Mouse (Mus musculus): ENCODE measurements around the gene H2al1j.
"Not testable (repeated sequence)": the region's sequence is repeated elsewhere in the genome, so short reads cannot be mapped to it uniquely, and the experiment has no call there.

The H2al1j gene

DNA sequence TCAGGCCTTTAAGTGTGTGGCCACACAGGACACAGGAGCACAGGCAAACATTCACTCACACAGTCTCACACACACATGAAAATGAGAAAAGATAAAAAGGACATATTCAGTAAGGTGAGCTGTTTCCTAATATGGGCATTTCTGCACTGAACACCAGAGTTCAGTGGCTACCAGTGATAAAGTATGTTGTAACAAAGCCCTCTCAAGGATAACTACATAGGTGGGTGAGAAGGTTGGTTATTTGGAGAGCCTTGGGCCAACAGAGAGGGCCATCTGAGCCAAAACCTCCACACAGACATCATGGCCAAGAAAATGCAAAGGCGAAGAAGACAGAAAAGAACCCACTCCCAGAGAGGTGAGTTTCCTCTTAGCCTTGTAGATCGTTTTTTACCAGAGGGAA is at the start of gene H2al1j:
TSS of gene H2al1j (plus strand) at position 301 of the 400 bp plus-strand sequence.
- not testable (repeated sequence) for DNase-seq (ENCODE audit: low read depth, low spot score); H3K36me3 ChIP-seq (ENCODE audit: control insufficient read depth, insufficient read depth, low read length, poor library complexity, severe bottlenecking); H3K27me3 ChIP-seq (ENCODE audit: control insufficient read depth, insufficient read depth, low read length, poor library complexity, severe bottlenecking)

DNA sequence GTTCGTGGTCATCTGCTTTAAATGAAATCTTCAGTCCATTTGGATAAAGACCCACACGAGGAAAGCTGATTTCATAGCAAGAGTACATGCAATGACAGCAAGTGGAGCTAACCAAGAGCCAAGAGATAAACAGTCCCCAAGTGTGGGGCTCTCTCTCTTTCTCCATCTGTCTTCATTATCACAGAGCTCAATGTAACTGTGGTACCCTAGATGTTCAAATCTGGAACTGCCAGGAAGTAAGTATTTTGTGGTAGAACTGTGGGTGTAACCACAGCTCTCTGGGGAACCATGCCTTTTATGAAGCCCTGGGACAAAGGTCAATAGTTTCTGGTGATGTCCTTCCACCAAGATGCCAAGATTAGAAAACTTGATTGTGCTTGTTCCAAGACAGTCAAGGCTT is 46.9 kb upstream of the H2al1j start:
- Histone ChIP-seq H3K36me3 (ENCODE audit: control insufficient read depth, insufficient read depth, low read length, poor library complexity, severe bottlenecking) (no peaks in the 10 kb centered on the region), H3K27me3 (ENCODE audit: control insufficient read depth, insufficient read depth, low read length, poor library complexity, severe bottlenecking) (no peaks in the 10 kb centered on the region)
- no peak for DNase-seq (ENCODE audit: low read depth, low spot score)

DNA sequence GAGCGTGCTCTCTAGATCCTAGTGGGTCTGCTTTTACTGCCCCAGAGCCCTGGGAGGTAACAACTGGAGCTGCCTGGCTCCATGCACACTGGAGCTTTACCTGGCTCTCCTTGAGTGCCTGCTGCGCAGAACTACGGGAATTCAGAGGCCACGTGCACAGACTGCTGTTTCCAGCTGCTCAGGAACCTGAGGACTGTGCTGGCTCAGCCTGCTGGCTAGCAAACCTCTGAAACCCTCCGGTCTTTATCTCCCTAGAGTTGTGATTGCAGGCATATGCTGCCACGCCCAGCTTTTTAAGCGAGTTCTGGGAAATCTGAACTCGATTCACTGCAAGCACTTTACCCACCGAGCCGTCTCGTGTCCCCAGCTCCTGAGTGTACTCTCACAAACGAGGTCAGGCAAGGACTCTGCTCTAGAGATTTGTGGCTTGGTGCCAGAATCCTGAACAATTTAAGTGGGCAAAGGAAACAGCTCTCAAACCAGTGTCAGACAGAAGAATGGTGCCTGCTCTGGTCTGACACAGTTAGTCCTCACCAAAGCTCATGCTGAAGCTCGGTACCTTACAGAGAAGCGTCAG is 39.2 kb upstream of the H2al1j start:
- no peak for DNase-seq (ENCODE audit: low read depth, low spot score)
- Histone ChIP-seq H3K27me3 (ENCODE audit: control insufficient read depth, insufficient read depth, low read length, poor library complexity, severe bottlenecking) (no peaks in the 10 kb centered on the region), H3K36me3 (ENCODE audit: control insufficient read depth, insufficient read depth, low read length, poor library complexity, severe bottlenecking) (no peaks in the 10 kb centered on the region)

DNA sequence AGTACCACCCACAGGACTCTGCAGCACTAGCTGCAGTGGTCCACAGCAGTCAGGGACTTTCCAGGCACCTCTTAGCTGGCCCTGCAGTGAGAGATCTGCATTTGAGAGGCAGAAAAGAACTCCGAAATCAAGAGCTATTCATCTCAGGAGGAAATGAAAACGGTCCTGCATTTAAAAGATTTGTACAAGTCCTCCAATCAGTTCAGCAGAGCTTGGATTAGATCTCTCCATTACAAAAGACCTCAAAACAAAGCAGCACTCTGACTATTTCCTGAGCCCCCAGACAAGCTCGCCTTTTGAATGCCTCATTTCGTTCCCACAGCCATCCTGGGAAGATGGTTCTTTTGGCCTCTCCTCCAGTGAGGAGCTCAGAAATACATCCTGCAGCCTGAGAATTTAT is 38.4 kb upstream of the H2al1j start:
- Histone ChIP-seq H3K27me3 (ENCODE audit: control insufficient read depth, insufficient read depth, low read length, poor library complexity, severe bottlenecking) (no peaks in the 10 kb centered on the region), H3K36me3 (ENCODE audit: control insufficient read depth, insufficient read depth, low read length, poor library complexity, severe bottlenecking) (no peaks in the 10 kb centered on the region)
- DNase-seq (ENCODE audit: low read depth, low spot score) = no peak

DNA sequence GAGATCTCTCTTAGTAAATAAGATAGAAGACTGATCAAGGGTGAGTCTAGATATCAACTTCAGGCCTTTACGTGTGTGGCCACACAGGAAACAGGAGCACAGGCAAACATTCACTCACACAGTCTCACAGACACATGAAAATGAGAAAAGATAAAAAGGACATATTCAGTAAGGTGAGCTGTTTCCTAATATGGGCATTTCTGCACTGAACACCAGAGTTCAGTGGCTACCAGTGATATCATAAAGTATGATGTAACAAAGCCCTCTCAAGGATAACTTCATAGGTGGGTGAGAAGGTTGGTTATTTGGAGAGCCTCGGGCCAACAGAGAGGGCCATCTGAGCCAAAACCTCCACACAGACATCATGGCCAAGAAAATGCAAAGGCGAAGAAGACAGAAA is 28.7 kb upstream of the H2al1j start, which contains the start of gene H2al1a:
TSS of gene H2al1a (plus strand) at position 301 of the 400 bp plus-strand sequence.
- H3K36me3 ChIP-seq (ENCODE audit: control insufficient read depth, insufficient read depth, low read length, poor library complexity, severe bottlenecking); DNase-seq (ENCODE audit: low read depth, low spot score); H3K27me3 ChIP-seq (ENCODE audit: control insufficient read depth, insufficient read depth, low read length, poor library complexity, severe bottlenecking): not testable (repeated sequence)

DNA sequence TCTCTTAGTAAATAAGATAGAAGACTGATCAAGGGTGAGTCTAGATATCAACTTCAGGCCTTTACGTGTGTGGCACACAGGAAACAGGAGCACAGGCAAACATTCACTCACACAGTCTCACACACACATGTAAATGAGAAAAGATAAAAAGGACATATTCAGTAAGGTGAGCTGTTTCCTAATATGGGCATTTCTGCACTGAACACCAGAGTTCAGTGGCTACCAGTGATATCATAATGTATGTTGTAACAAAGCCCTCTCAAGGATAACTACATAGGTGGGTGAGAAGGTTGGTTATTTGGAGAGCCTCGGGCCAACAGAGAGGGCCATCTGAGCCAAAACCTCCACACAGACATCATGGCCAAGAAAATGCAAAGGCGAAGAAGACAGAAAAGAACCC is 25.5 kb upstream of the H2al1j start, which contains the start of gene H2al1b:
TSS of gene H2al1b (plus strand) at position 301 of the 400 bp plus-strand sequence.
- H3K27me3 ChIP-seq (ENCODE audit: control insufficient read depth, insufficient read depth, low read length, poor library complexity, severe bottlenecking); H3K36me3 ChIP-seq (ENCODE audit: control insufficient read depth, insufficient read depth, low read length, poor library complexity, severe bottlenecking); DNase-seq (ENCODE audit: low read depth, low spot score): not testable (repeated sequence)

DNA sequence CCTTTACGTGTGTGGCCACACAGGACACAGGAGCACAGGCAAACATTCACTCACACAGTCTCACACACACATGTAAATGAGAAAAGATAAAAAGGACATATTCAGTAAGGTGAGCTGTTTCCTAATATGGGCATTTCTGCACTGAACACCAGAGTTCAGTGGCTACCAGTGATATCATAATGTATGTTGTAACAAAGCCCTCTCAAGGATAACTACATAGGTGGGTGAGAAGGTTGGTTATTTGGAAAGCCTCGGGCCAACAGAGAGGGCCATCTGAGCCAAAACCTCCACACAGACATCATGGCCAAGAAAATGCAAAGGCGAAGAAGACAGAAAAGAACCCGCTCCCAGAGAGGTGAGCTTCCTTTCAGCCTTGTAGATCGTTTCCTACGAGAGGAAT is 22.3 kb upstream of the H2al1j start, which contains the start of gene H2al1c:
TSS of gene H2al1c (plus strand) at position 301 of the 400 bp plus-strand sequence.
- DNase-seq (ENCODE audit: low read depth, low spot score); H3K36me3 ChIP-seq (ENCODE audit: control insufficient read depth, insufficient read depth, low read length, poor library complexity, severe bottlenecking); H3K27me3 ChIP-seq (ENCODE audit: control insufficient read depth, insufficient read depth, low read length, poor library complexity, severe bottlenecking): not testable (repeated sequence)

DNA sequence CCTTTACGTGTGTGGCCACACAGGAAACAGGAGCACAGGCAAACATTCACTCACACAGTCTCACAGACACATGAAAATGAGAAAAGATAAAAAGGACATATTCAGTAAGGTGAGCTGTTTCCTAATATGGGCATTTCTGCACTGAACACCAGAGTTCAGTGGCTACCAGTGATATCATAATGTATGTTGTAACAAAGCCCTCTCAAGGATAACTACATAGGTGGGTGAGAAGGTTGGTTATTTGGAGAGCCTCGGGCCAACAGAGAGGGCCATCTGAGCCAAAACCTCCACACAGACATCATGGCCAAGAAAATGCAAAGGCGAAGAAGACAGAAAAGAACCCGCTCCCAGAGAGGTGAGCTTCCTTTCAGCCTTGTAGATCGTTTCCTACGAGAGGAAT is 19.1 kb upstream of the H2al1j start, which contains the start of gene H2al1d:
TSS of gene H2al1d (plus strand) at position 301 of the 400 bp plus-strand sequence.
- H3K27me3 ChIP-seq (ENCODE audit: control insufficient read depth, insufficient read depth, low read length, poor library complexity, severe bottlenecking); H3K36me3 ChIP-seq (ENCODE audit: control insufficient read depth, insufficient read depth, low read length, poor library complexity, severe bottlenecking); DNase-seq (ENCODE audit: low read depth, low spot score): not testable (repeated sequence)

DNA sequence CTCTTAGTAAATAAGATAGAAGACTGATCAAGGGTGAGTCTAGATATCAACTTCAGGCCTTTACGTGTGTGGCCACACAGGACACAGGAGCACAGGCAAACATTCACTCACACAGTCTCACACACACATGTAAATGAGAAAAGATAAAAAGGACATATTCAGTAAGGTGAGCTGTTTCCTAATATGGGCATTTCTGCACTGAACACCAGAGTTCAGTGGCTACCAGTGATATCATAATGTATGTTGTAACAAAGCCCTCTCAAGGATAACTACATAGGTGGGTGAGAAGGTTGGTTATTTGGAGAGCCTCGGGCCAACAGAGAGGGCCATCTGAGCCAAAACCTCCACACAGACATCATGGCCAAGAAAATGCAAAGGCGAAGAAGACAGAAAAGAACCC is 16.0 kb upstream of the H2al1j start, which contains the start of gene H2al1e:
TSS of gene H2al1e (plus strand) at position 301 of the 400 bp plus-strand sequence.
- H3K36me3 ChIP-seq (ENCODE audit: control insufficient read depth, insufficient read depth, low read length, poor library complexity, severe bottlenecking); DNase-seq (ENCODE audit: low read depth, low spot score); H3K27me3 ChIP-seq (ENCODE audit: control insufficient read depth, insufficient read depth, low read length, poor library complexity, severe bottlenecking): not testable (repeated sequence)

DNA sequence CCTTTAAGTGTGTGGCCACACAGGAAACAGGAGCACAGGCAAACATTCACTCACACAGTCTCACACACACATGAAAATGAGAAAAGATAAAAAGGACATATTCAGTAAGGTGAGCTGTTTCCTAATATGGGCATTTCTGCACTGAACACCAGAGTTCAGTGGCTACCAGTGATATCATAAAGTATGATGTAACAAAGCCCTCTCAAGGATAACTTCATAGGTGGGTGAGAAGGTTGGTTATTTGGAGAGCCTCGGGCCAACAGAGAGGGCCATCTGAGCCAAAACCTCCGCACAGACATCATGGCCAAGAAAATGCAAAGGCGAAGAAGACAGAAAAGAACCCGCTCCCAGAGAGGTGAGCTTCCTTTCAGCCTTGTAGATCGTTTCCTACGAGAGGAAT is 12.8 kb upstream of the H2al1j start, which contains the start of gene H2al1f:
TSS of gene H2al1f (plus strand) at position 301 of the 400 bp plus-strand sequence.
- DNase-seq (ENCODE audit: low read depth, low spot score); H3K27me3 ChIP-seq (ENCODE audit: control insufficient read depth, insufficient read depth, low read length, poor library complexity, severe bottlenecking); H3K36me3 ChIP-seq (ENCODE audit: control insufficient read depth, insufficient read depth, low read length, poor library complexity, severe bottlenecking): not testable (repeated sequence)

DNA sequence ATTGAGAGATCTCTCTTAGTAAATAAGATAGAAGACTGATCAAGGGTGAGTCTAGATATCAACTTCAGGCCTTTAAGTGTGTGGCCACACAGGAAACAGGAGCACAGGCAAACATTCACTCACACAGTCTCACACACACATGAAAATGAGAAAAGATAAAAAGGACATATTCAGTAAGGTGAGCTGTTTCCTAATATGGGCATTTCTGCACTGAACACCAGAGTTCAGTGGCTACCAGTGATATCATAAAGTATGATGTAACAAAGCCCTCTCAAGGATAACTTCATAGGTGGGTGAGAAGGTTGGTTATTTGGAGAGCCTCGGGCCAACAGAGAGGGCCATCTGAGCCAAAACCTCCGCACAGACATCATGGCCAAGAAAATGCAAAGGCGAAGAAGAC is 9.7 kb upstream of the H2al1j start, which contains the start of gene H2al1g:
TSS of gene H2al1g (plus strand) at position 301 of the 400 bp plus-strand sequence.
- H3K27me3 ChIP-seq (ENCODE audit: control insufficient read depth, insufficient read depth, low read length, poor library complexity, severe bottlenecking); H3K36me3 ChIP-seq (ENCODE audit: control insufficient read depth, insufficient read depth, low read length, poor library complexity, severe bottlenecking); DNase-seq (ENCODE audit: low read depth, low spot score): not testable (repeated sequence)

DNA sequence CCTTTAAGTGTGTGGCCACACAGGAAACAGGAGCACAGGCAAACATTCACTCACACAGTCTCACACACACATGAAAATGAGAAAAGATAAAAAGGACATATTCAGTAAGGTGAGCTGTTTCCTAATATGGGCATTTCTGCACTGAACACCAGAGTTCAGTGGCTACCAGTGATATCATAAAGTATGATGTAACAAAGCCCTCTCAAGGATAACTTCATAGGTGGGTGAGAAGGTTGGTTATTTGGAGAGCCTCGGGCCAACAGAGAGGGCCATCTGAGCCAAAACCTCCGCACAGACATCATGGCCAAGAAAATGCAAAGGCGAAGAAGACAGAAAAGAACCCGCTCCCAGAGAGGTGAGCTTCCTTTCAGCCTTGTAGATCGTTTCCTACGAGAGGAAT is 6.4 kb upstream of the H2al1j start, which contains the start of gene H2al1h:
TSS of gene H2al1h (plus strand) at position 301 of the 400 bp plus-strand sequence.
- not testable (repeated sequence) for DNase-seq (ENCODE audit: low read depth, low spot score); H3K27me3 ChIP-seq (ENCODE audit: control insufficient read depth, insufficient read depth, low read length, poor library complexity, severe bottlenecking); H3K36me3 ChIP-seq (ENCODE audit: control insufficient read depth, insufficient read depth, low read length, poor library complexity, severe bottlenecking)

DNA sequence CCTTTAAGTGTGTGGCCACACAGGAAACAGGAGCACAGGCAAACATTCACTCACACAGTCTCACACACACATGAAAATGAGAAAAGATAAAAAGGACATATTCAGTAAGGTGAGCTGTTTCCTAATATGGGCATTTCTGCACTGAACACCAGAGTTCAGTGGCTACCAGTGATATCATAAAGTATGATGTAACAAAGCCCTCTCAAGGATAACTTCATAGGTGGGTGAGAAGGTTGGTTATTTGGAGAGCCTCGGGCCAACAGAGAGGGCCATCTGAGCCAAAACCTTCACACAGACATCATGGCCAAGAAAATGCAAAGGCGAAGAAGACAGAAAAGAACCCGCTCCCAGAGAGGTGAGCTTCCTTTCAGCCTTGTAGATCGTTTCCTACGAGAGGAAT is 3.3 kb upstream of the H2al1j start, which contains the start of gene H2al1i:
TSS of gene H2al1i (plus strand) at position 301 of the 400 bp plus-strand sequence.
- H3K36me3 ChIP-seq (ENCODE audit: control insufficient read depth, insufficient read depth, low read length, poor library complexity, severe bottlenecking); DNase-seq (ENCODE audit: low read depth, low spot score); H3K27me3 ChIP-seq (ENCODE audit: control insufficient read depth, insufficient read depth, low read length, poor library complexity, severe bottlenecking): not testable (repeated sequence)

DNA sequence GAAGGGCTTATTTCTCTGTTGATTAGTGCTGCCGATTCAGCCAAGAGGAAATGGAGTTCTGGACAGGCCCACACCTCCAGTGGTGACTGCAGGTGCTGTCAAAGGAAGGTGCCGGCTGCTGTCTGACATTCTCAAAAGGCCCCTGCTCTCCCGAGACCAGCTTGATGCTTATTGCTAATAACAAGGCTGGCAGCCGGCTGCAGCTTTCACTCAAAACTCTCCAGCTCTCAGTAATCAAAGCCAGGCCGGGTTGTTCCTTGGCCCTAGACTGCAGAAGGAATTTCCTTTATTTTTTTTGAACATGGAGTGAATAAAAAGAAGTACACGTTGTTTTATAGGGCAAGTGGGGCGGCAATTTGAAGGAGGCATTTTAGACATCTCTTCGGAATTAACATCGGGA is 18.1 kb downstream of the H2al1j start:
- Histone ChIP-seq H3K36me3 (ENCODE audit: control insufficient read depth, insufficient read depth, low read length, poor library complexity, severe bottlenecking) (no peaks in the 10 kb centered on the region), H3K27me3 (ENCODE audit: control insufficient read depth, insufficient read depth, low read length, poor library complexity, severe bottlenecking) (no peaks in the 10 kb centered on the region)
- no peak for DNase-seq (ENCODE audit: low read depth, low spot score)

DNA sequence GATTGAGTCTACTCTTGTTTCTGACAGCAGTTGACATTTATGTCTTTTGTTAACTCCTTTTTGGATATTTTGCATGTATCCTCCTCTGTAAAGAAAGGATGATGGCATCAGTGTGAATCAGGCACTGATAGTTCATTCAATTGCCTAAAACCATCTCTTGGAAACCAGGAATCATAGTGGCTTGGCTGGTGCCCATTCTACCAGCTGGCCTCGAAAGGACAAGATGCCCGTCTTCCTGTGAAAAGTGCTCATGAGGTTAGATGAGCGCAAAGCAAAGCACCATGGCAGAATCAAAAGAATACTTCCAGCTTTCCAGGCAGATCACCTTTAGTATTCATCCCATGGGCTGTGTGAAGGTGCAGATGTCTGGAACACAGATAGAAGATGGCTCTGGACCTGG is 19.1 kb downstream of the H2al1j start:
- Histone ChIP-seq H3K36me3 (ENCODE audit: control insufficient read depth, insufficient read depth, low read length, poor library complexity, severe bottlenecking) (no peaks in the 10 kb centered on the region), H3K27me3 (ENCODE audit: control insufficient read depth, insufficient read depth, low read length, poor library complexity, severe bottlenecking) (no peaks in the 10 kb centered on the region)
- DNase-seq (ENCODE audit: low read depth, low spot score) = no peak
